Mouse (Mus musculus): ENCODE results near the gene Chad. TPM values are rescaled to one million over a fixed set of nuclear protein-coding genes. Genes with fewer than 3 reads are reported as not detected.

Gene Chad
- polyA plus RNA-seq, 1 experiment from 2014 or later = 0.39 TPM

- no peak overlapping the region for H3K4me2 ChIP-seq (ENCODE audit: low read length)
- ATAC-seq = no peak
- 96% methylated on average over 5 of the region's 5 CpGs for WGBS
- H3K9ac ChIP-seq (ENCODE audit: low read depth, low read length) = no peak overlapping the region
- H3K4me1 ChIP-seq (ENCODE audit: control insufficient read depth, insufficient read depth, low read depth, low read length) = peaks cover 12% of the 10 kb centered on the region
- H3K9me3 ChIP-seq (ENCODE audit: control insufficient read depth, low read length) = no peaks in the 10 kb centered on the region
- no peak overlapping the region for H3K27ac ChIP-seq (ENCODE audit: low read depth, low read length)
- H3K36me3 ChIP-seq (ENCODE audit: control insufficient read depth, insufficient read depth, low read length) = no peaks in the 10 kb centered on the region
- H3K4me3 ChIP-seq (ENCODE audit: low read length) = no peak overlapping the region
- peaks cover 23% of the 10 kb centered on the region for H3K27me3 ChIP-seq (replicated peaks; ENCODE audit: control insufficient read depth, insufficient read depth, low read length)
Observed at GRCm38 (mm10) chr11:94563383-94563782, 1.5 kb upstream of the Chad start.

GRCm38 (mm10) chr11:94563821-94564220 lies 1.0 kb upstream of the Chad start:
- ATAC-seq = 0 out of 2 replicates have a peak, but pooled peaks have one; percentile 4
- 58% methylated on average over 5 of the region's 5 CpGs for WGBS
- Histone ChIP-seq H3K36me3 (ENCODE audit: control insufficient read depth, insufficient read depth, low read length) (no peaks in the 10 kb centered on the region), H3K9ac (ENCODE audit: low read depth, low read length) (no peak overlapping the region), H3K27ac (ENCODE audit: low read depth, low read length) (no peak overlapping the region), H3K4me1 (ENCODE audit: control insufficient read depth, insufficient read depth, low read depth, low read length) (peaks cover 12% of the 10 kb centered on the region), H3K4me3 (ENCODE audit: low read length) (no peak overlapping the region), H3K4me2 (ENCODE audit: low read length) (peak overlapping the region; percentile 55), H3K9me3 (ENCODE audit: control insufficient read depth, low read length) (no peaks in the 10 kb centered on the region), H3K27me3 (replicated peaks; ENCODE audit: control insufficient read depth, insufficient read depth, low read length) (peaks cover 23% of the 10 kb centered on the region)

DNA sequence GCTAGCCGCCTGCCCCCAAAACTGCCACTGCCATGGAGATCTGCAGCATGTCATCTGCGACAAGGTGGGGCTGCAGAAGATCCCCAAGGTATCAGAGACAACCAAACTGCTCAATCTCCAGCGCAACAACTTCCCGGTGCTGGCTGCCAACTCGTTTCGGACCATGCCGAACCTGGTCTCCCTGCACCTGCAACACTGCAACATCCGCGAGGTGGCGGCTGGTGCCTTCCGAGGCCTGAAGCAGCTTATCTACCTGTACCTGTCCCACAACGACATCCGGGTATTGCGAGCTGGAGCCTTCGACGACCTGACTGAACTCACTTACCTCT lies 268 bp downstream of the Chad start:
- Histone ChIP-seq H3K9ac (ENCODE audit: low read depth, low read length) (no peak overlapping the region), H3K27ac (ENCODE audit: low read depth, low read length) (no peak overlapping the region), H3K4me1 (ENCODE audit: control insufficient read depth, insufficient read depth, low read depth, low read length) (peaks cover 12% of the 10 kb centered on the region), H3K27me3 (replicated peaks; ENCODE audit: control insufficient read depth, insufficient read depth, low read length) (peaks cover 23% of the 10 kb centered on the region), H3K36me3 (ENCODE audit: control insufficient read depth, insufficient read depth, low read length) (no peaks in the 10 kb centered on the region), H3K4me3 (ENCODE audit: low read length) (peak overlapping the region; percentile 34), H3K4me2 (ENCODE audit: low read length) (peak overlapping the region; percentile 55), H3K9me3 (ENCODE audit: control insufficient read depth, low read length) (no peaks in the 10 kb centered on the region)
- no peak for ATAC-seq
- WGBS = 10% methylated on average over 16 of the region's 16 CpGs

- ATAC-seq = no peak
- Histone ChIP-seq H3K36me3 (ENCODE audit: control insufficient read depth, insufficient read depth, low read length) (no peaks in the 10 kb centered on the region), H3K27me3 (replicated peaks; ENCODE audit: control insufficient read depth, insufficient read depth, low read length) (peaks cover 23% of the 10 kb centered on the region), H3K4me3 (ENCODE audit: low read length) (no peak overlapping the region), H3K9me3 (ENCODE audit: control insufficient read depth, low read length) (no peaks in the 10 kb centered on the region), H3K9ac (ENCODE audit: low read depth, low read length) (no peak overlapping the region), H3K4me1 (ENCODE audit: control insufficient read depth, insufficient read depth, low read depth, low read length) (peaks cover 12% of the 10 kb centered on the region), H3K27ac (ENCODE audit: low read depth, low read length) (no peak overlapping the region), H3K4me2 (ENCODE audit: low read length) (no peak overlapping the region)
- WGBS = 77% methylated on average over 6 of the region's 6 CpGs
Observed at GRCm38 (mm10) chr11:94566534-94566933, 1.7 kb downstream of the Chad start.

DNA sequence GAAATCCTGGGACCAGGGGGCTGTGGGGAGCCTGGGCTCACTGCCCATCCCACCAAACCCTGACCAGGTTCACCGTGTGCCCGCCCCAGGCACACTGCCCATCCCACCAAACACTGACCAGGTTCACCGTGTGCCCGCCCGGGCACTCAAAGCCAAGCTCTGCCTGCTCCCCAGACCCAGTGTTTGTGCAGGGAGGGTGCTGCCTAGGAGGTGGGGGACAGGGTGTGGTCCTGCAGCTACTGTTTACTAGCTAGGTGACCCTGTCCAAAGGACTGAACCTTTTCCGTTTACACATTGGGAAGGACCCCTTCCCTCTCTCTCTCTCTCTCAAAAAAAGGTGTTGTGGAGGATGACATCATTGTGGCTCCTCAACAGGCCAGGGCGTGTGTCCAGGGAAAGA lies 2.5 kb downstream of the Chad start:
- Histone ChIP-seq H3K4me2 (ENCODE audit: low read length) (no peak overlapping the region), H3K9me3 (ENCODE audit: control insufficient read depth, low read length) (no peaks in the 10 kb centered on the region), H3K9ac (ENCODE audit: low read depth, low read length) (no peak overlapping the region), H3K36me3 (ENCODE audit: control insufficient read depth, insufficient read depth, low read length) (no peaks in the 10 kb centered on the region), H3K27me3 (replicated peaks; ENCODE audit: control insufficient read depth, insufficient read depth, low read length) (peaks cover 23% of the 10 kb centered on the region), H3K4me1 (ENCODE audit: control insufficient read depth, insufficient read depth, low read depth, low read length) (peaks cover 12% of the 10 kb centered on the region), H3K4me3 (ENCODE audit: low read length) (no peak overlapping the region), H3K27ac (ENCODE audit: low read depth, low read length) (no peak overlapping the region)
- WGBS = 90% methylated on average over 7 of the region's 7 CpGs
- ATAC-seq = no peak

DNA sequence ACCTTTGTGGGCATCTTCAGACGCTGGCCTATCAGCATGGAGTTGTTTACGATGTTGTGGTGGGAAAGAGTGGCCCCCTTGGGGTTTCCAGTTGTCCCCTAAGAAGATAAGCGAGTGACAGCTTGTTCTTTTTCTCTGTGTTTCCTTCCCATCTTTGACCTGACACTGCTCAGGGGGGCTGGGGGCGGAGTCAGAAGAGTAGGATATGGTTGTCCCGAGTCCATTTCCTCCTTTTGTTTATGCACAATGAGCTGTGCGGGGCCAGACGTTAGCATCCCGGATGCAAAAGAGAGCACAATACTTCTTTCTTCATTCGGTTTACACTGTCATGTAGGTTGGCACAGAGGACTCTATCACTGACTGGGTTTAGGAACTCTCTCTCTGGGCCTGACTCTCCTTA lies 5.8 kb downstream of the Chad start:
- no peak overlapping the region for H3K9ac ChIP-seq (ENCODE audit: low read depth, low read length)
- no peak overlapping the region for H3K4me3 ChIP-seq (ENCODE audit: low read length)
- no peak for ATAC-seq
- no peaks in the 10 kb centered on the region for H3K9me3 ChIP-seq (ENCODE audit: control insufficient read depth, low read length)
- no peaks in the 10 kb centered on the region for H3K4me1 ChIP-seq (ENCODE audit: control insufficient read depth, insufficient read depth, low read depth, low read length)
- peaks cover 5% of the 10 kb centered on the region for H3K27me3 ChIP-seq (replicated peaks; ENCODE audit: control insufficient read depth, insufficient read depth, low read length)
- H3K4me2 ChIP-seq (ENCODE audit: low read length) = no peak overlapping the region
- H3K36me3 ChIP-seq (ENCODE audit: control insufficient read depth, insufficient read depth, low read length) = no peaks in the 10 kb centered on the region
- no peak overlapping the region for H3K27ac ChIP-seq (ENCODE audit: low read depth, low read length)
- 28% methylated on average over 9 of the region's 9 CpGs for WGBS

DNA sequence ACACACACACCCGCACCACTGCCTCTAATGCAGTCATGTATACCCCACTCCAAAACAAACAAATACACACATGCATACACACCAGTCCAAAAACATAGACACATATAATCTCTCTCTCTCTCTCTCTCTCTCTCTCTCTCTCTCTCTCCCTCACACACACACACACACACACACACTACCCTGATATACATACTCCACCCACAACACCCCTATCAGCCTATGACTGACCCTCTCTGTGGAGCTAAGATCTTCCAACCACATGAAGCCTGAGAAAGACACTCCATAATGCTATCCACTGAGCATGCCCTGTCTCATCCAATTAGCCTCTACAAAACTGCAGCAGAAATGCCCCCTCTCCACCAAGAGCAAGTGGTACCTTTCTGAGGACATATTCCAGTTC lies 7.0 kb downstream of the Chad start:
- Histone ChIP-seq H3K9ac (ENCODE audit: low read depth, low read length) (no peak overlapping the region), H3K27ac (ENCODE audit: low read depth, low read length) (no peak overlapping the region), H3K4me3 (ENCODE audit: low read length) (no peak overlapping the region), H3K36me3 (ENCODE audit: control insufficient read depth, insufficient read depth, low read length) (no peaks in the 10 kb centered on the region), H3K4me1 (ENCODE audit: control insufficient read depth, insufficient read depth, low read depth, low read length) (no peaks in the 10 kb centered on the region), H3K4me2 (ENCODE audit: low read length) (no peak overlapping the region), H3K27me3 (replicated peaks; ENCODE audit: control insufficient read depth, insufficient read depth, low read length) (no peaks in the 10 kb centered on the region), H3K9me3 (ENCODE audit: control insufficient read depth, low read length) (no peaks in the 10 kb centered on the region)
- 100% methylated on average over 1 of the region's 1 CpGs for whole genome bisulfite sequencing
- no peak for ATAC-seq

DNA sequence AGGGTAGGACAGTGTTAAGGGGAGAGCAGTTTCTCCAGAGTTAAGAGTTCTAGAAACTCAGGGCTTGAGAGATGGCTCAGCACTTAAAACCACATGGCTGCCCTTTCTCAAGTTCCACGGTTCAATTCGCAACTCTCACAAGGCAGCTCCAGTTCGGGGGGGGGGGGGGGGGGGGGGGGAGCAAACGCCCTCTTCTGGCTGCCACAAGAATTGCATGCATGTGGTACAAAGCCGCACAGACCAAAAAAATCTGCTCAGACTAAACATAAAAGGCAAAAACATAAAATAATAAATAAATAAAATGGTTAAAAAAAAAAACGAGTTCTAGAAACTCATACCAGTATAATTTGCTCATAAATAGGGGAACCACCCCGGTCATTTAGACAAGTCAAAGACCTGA lies 9.7 kb downstream of the Chad start:
- ATAC-seq = no peak
- no peaks in the 10 kb centered on the region for H3K27me3 ChIP-seq (replicated peaks; ENCODE audit: control insufficient read depth, insufficient read depth, low read length)
- H3K9me3 ChIP-seq (ENCODE audit: control insufficient read depth, low read length) = no peaks in the 10 kb centered on the region
- WGBS = 24% methylated on average over 6 of the region's 7 CpGs
- H3K4me1 ChIP-seq (ENCODE audit: control insufficient read depth, insufficient read depth, low read depth, low read length) = no peaks in the 10 kb centered on the region
- no peak overlapping the region for H3K9ac ChIP-seq (ENCODE audit: low read depth, low read length)
- no peak overlapping the region for H3K4me2 ChIP-seq (ENCODE audit: low read length)
- H3K27ac ChIP-seq (ENCODE audit: low read depth, low read length) = no peak overlapping the region
- H3K36me3 ChIP-seq (ENCODE audit: control insufficient read depth, insufficient read depth, low read length) = no peaks in the 10 kb centered on the region
- H3K4me3 ChIP-seq (ENCODE audit: low read length) = no peak overlapping the region

DNA sequence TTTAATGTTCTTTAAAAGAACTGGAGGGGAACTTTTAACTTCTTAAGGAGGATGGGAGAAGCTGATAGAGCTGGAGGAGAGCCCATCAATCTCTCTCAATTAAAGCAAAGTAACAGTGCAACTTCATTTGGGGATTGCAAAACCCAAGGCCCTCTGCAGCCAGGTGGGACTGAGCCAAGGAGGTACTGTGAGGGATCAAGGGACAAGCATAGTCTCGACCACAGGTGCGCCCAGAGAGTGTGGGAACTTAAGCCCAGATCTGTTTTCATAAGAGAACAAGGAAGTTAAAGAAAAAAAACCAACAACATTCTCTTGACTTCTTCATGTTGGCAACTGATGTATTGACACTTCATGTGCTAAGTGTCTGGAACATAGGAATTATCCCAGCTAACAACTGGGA lies 10.2 kb downstream of the Chad start:
- no peak overlapping the region for H3K9ac ChIP-seq (ENCODE audit: low read depth, low read length)
- H3K9me3 ChIP-seq (ENCODE audit: control insufficient read depth, low read length) = no peaks in the 10 kb centered on the region
- H3K27ac ChIP-seq (ENCODE audit: low read depth, low read length) = no peak overlapping the region
- H3K4me2 ChIP-seq (ENCODE audit: low read length) = no peak overlapping the region
- ATAC-seq = no peak
- H3K27me3 ChIP-seq (replicated peaks; ENCODE audit: control insufficient read depth, insufficient read depth, low read length) = no peaks in the 10 kb centered on the region
- no peaks in the 10 kb centered on the region for H3K4me1 ChIP-seq (ENCODE audit: control insufficient read depth, insufficient read depth, low read depth, low read length)
- no peaks in the 10 kb centered on the region for H3K36me3 ChIP-seq (ENCODE audit: control insufficient read depth, insufficient read depth, low read length)
- 88% methylated on average over 2 of the region's 2 CpGs for WGBS
- H3K4me3 ChIP-seq (ENCODE audit: low read length) = no peak overlapping the region

DNA sequence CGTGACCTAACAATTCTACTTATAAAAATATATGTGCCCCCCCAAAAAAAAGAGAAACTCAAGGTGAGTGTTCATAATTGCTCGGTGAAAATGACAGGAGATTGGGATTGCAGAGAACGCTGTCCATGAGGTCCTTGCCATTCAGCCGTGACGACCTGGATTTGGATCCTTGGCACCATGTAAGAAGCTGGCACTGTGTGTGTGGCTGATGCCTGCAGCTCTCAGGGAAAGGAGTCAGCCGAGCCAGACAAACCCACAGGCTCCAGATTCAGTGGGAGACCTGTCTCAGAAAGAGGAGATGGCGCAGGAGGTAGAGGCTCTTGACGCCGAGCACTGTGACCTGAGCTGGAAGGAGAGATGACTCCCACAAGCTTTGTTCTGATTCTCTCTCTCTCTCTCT lies 11.5 kb downstream of the Chad start:
- no peak for ATAC-seq
- H3K4me1 ChIP-seq (ENCODE audit: control insufficient read depth, insufficient read depth, low read depth, low read length) = no peaks in the 10 kb centered on the region
- no peaks in the 10 kb centered on the region for H3K36me3 ChIP-seq (ENCODE audit: control insufficient read depth, insufficient read depth, low read length)
- 85% methylated on average over 9 of the region's 9 CpGs for WGBS
- no peak overlapping the region for H3K4me3 ChIP-seq (ENCODE audit: low read length)
- H3K27me3 ChIP-seq (replicated peaks; ENCODE audit: control insufficient read depth, insufficient read depth, low read length) = no peaks in the 10 kb centered on the region
- H3K9me3 ChIP-seq (ENCODE audit: control insufficient read depth, low read length) = no peaks in the 10 kb centered on the region
- H3K4me2 ChIP-seq (ENCODE audit: low read length) = no peak overlapping the region
- H3K27ac ChIP-seq (ENCODE audit: low read depth, low read length) = no peak overlapping the region
- H3K9ac ChIP-seq (ENCODE audit: low read depth, low read length) = no peak overlapping the region
